Mouse (Mus musculus) embryonic fibroblast, embryonic 13.5 days (primary cell): ENCODE measurements around the gene Camta1.

Experiments
- CTCF ChIP-seq: IDR thresholded peaks from 2 replicates; pipeline ENCODE4 v1.5.1; 2011; ENCODE audit warnings: mild to moderate bottlenecking, control low read depth, low read length, moderate library complexity, borderline replicate concordance; ENCODE audit not compliant: insufficient read depth
- POLR2A ChIP-seq: IDR thresholded peaks from 2 replicates; pipeline ENCODE4 v1.6.1; 2011; ENCODE audit warnings: low read depth, mild to moderate bottlenecking, control low read depth, low read length, moderate library complexity

DNA sequence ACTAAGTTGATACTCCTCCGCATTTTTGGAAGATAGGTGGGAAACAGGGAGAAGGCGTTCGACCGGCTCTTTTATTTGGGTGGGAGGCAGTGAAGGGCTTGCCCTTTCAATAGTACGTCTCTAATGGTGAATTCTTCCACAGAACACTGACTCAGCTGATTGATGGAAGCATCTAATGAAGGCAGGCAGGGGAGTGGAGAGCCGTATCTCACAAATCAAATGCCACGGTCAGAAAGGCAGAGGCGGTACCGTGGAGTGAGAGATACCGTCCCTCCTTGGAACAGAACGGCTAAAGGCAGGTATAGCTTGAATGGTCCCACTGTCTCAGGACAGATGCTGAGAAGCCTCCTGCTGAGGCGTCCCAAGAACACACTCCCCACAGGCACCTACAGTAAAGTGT is 714.1 kb downstream of the Camta1 start:
- no peak for TF ChIP-seq POLR2A
- TF ChIP-seq CTCF, result no peak
